Mouse (Mus musculus): Measurements from ENCODE around the gene Pon1.

GRCm38 (mm10) chr6:5168158-5168557 lies 25.6 kb downstream of the Pon1 start:
- no peak for TF ChIP-seq POLR2A (IDR thresholded peaks at IDR 0.05; ENCODE audit: low read depth, low read length)
- TF ChIP-seq CTCF (conservative IDR thresholded peaks at IDR 0.05; ENCODE audit: insufficient read depth, insufficient read length, low read depth, low read length) = no peak
